Mouse (Mus musculus) E14TG2a.4 (cell line): ENCODE data around the gene Nacc2.

Experiments
- CTCF ChIP-seq: conservative IDR thresholded peaks from 2 replicates; pipeline ENCODE4 v1.5.1; 2014; ENCODE audit warnings: low read length
- NANOG ChIP-seq: IDR thresholded peaks from 2 replicates; pipeline ENCODE4 v1.6.1; 2014; ENCODE audit warnings: borderline replicate concordance, low read length, mixed read lengths

GRCm38 (mm10) chr2:26155737-26156136 lies 32.7 kb upstream of the Nacc2 start:
- TF ChIP-seq CTCF (no peak), NANOG (no peak)
